ENCODE assay signal across 9 mouse cellular contexts in the genomic region with DNA sequence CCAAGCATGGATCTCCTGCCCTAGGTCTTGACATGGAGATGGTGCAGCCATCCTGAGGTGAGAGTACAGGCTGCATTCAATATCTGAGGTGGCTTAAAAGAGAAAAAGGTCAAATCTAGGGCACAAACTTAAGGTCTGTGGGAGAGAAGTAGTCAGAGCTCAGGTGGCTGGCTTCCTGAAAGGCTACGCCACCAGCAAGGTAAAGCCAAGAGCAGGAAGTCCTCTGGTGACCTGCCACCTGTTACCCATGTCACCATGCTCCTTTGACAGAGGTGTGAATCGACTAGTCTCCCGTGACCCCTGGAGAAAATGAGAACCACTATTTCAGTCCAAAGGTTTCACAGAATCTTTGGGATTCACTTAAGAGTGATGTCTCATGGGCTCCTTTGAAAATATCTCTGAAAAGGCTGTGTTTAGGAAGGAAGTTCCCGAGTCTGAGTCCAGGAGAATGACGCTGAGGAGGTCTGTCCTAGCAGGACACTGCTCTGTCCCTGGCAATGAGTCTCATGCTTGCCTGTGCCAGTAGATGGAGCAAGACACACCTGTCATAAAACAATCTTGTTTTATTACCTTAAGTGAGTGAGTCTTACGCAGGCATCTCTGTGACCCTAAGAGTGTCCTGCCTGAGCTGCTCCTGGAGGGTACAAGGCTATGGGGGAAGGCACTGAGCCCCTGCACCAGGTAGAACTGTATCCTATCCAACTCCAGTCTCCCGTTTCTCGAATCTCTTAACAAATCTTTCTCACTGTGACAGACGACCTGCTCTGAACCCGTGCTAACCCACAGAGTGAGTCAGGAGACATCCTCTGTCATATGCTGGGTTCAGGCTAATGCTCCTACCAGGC. TPM values are rescaled to one million over a fixed set of nuclear protein-coding genes. Genes with fewer than 3 reads are reported as not detected.
DNase-seq lines count a peak whose midpoint lies in the region; ATAC-seq and TF ChIP-seq lines count a peak whose summit lies in the region.
"Had no signal": no experiment of that assay in that cellular context is flagged by ENCODE, and none has a peak within 500 bp of the region (broad histone marks: within the 10 kb centered on the region; RNA-seq: fewer than 3 reads in every experiment).

No protein-coding gene starts in this region.

- no peak overlapping the region for H3K4me3 ChIP-seq in cerebellum, adult 2 months (replicated peaks; ENCODE audit: insufficient read depth, low read depth, low read length)
- H3K4me3 ChIP-seq in kidney, postnatal 0 days (replicated peaks; ENCODE audit: low read depth, low read length) = no peak overlapping the region
- H3K4me3 ChIP-seq in megakaryocyte, embryonic 14.5 days (replicated peaks) = peak overlapping the region; percentile 18

- no peaks in the 10 kb centered on the region for H3K27me3 ChIP-seq in cerebellum, adult 2 months (ENCODE audit: control insufficient read depth, insufficient read depth, low read length)
- H3K27me3 ChIP-seq in kidney, postnatal 0 days (ENCODE audit: insufficient read depth, low read length) = no peaks in the 10 kb centered on the region
- no peaks in the 10 kb centered on the region for H3K27me3 ChIP-seq in megakaryocyte, embryonic 14.5 days (replicated peaks)

- H3K4me2 ChIP-seq in kidney, postnatal 0 days (ENCODE audit: low read length) = no peak overlapping the region

- no peaks in the 10 kb centered on the region for H3K36me3 ChIP-seq in kidney, postnatal 0 days (ENCODE audit: insufficient read depth, low read length)
- H3K36me3 ChIP-seq in megakaryocyte, embryonic 14.5 days (replicated peaks; ENCODE audit: low read length) = peaks cover 53% of the 10 kb centered on the region

- H3K27ac ChIP-seq in cerebellum, adult 2 months (ENCODE audit: insufficient read depth, low read length) = no peak overlapping the region
- no peak overlapping the region for H3K27ac ChIP-seq in kidney, postnatal 0 days

- peaks cover 24% of the 10 kb centered on the region for H3K4me1 ChIP-seq in cerebellum, adult 2 months (ENCODE audit: control insufficient read depth, insufficient read depth, low read length)
- no peaks in the 10 kb centered on the region for H3K4me1 ChIP-seq in kidney, postnatal 0 days (replicated peaks; ENCODE audit: insufficient read depth, low read length)
- peaks cover 67% of the 10 kb centered on the region for H3K4me1 ChIP-seq in megakaryocyte, embryonic 14.5 days

- H3K9ac ChIP-seq in kidney, postnatal 0 days (ENCODE audit: low read depth, low read length) = no peak overlapping the region

- TF ChIP-seq POLR2A in cerebellum, adult 2 months (IDR thresholded peaks at IDR 0.05; ENCODE audit: borderline replicate concordance, insufficient read depth, low read length) = no peak

- ATAC-seq in kidney, postnatal 0 days (replicated peaks; ENCODE audit: low FRiP score, low read depth) = no peak

- 15% methylated on average over 10 of the region's 10 CpGs for WGBS in cerebellum, adult 2 months
- WGBS in kidney, postnatal 0 days = 35% methylated on average over 10 of the region's 10 CpGs

- peak in 1 of 2 experiments; percentile 70 for DNase-seq in cerebellum, adult 2 months
- no peak for DNase-seq in cerebellum, postnatal 4 days (ENCODE audit: low spot score in 2 of 2)
- no peak for DNase-seq in kidney, postnatal 0 days (ENCODE audit: low spot score)
- no peak for DNase-seq in kidney, postnatal 10 days
- DNase-seq in brain, adult 2 months (ENCODE audit: low read depth, low spot score) = peak; percentile 71
- DNase-seq in B cell, adult 2 months = no peak
- no peak for DNase-seq in adrenal gland, adult 2 months
- DNase-seq: kidney, adult 8-10 months had no signal

- no peaks in the 10 kb centered on the region for H3K9me3 ChIP-seq in kidney, postnatal 0 days (replicated peaks; ENCODE audit: low read length)
- H3K9me3 ChIP-seq in megakaryocyte, embryonic 14.5 days = no peaks in the 10 kb centered on the region

- TF ChIP-seq CTCF in cerebellum, adult 2 months (IDR thresholded peaks at IDR 0.05; ENCODE audit: borderline replicate concordance, insufficient read depth, low read depth, low read length) = peak; percentile 63; the same call in 1 of the 2 replicates
- peak; percentile 46; the same call in 1 of the 2 replicates for TF ChIP-seq CTCF in kidney, postnatal 0 days (IDR thresholded peaks at IDR 0.05; ENCODE audit: low read depth)

RNA-seq across cellular contexts. Expression of a gene that starts 22.1 kb away (rescaled TPM):
- polyA plus RNA-seq in cerebellum, adult 2 months (2012; rRNA removed) = 116 and 124 TPM in 2 replicates
- 0.31 and 0.63 TPM in 2 replicates for polyA plus RNA-seq in kidney, postnatal 0 days (2015; fragmentation: Nextera tagmentation; extraction: Ambion mirVana)
- polyA plus RNA-seq in megakaryocyte, embryonic 14.5 days (2012; ENCODE audit: insufficient read depth, low replicate concordance) = 10.0 and 11.1 TPM in 2 replicates
- under 1 TPM in 1 of 2 experiments, not detected in 1; 0.41 TPM for total RNA-seq in adrenal gland, adult 2 months (2021)
- polyA plus RNA-seq in adrenal gland, adult 2 months (2012; rRNA removed) = 0.06 and 0.10 TPM in 2 replicates
